Mouse (Mus musculus) liver, postnatal 0 days (tissue): Measurements from ENCODE around the gene Rgs7.

Experiments used
- CTCF ChIP-seq: sonication (generic); IDR thresholded peaks from 2 replicates; pipeline ENCODE4 v1.5.1; 2016; ENCODE audit warnings: antibody characterized with exemption, low read depth
- EP300 ChIP-seq: IDR thresholded peaks from 2 replicates; pipeline ENCODE4 v1.6.1; 2016; ENCODE audit warnings: antibody characterized with exemption, low read depth, mild to moderate bottlenecking

- no peak for TF ChIP-seq CTCF
- TF ChIP-seq EP300 = no peak
Measured at GRCm38 (mm10) chr1:175143051-175143450, 349.2 kb downstream of the Rgs7 start.
